Mouse (Mus musculus): ENCODE measurements around the gene Rusc2.

DNA sequence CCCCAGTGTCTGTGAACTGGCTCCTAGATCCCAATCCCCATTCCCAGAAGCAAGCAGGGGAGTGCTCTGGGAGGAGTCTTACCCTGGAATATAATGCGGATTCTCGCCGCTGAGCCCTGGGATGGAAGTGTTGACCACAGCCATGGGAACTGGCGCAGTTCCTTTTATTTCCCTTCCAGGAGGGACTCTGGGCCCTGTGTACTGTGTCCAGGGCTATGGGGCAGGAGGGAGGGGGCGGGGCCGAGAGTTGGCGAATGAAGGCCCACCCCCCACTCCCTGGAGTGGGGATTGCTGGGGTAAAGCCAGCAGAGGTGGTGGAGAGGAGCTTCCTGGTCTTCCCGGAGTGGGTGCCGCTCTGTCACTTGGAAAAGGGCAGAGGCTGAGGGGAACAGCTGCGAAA, 47.2 kb downstream of the Rusc2 start, which contains the start of gene Fam166b:
- TF ChIP-seq E2F4 (IDR thresholded peaks at IDR 0.05; ENCODE audit: borderline replicate concordance, low read depth, low read length) (no peak), JUND (IDR thresholded peaks at IDR 0.05; ENCODE audit: low read depth, low read length) (no peak), POLR2A (IDR thresholded peaks at IDR 0.05; ENCODE audit: control insufficient read depth in 1 of 2, insufficient read depth in 1 of 2, low read depth in 1 of 2, low read length in 2 of 2, poor library complexity in 1 of 2) (no peak), SMC3 (IDR thresholded peaks at IDR 0.05; ENCODE audit: low read depth, low read length) (no peak), CTCF (IDR thresholded peaks at IDR 0.05 in 2 of 3, conservative IDR thresholded peaks at IDR 0.05 in 1 of 3; ENCODE audit: control insufficient read depth in 1 of 3, insufficient read depth in 1 of 3, low read depth in 2 of 3, low read length in 3 of 3, poor library complexity in 1 of 3, severe bottlenecking in 1 of 3) (no peak), HCFC1 (IDR thresholded peaks at IDR 0.05; ENCODE audit: low read depth, low read length) (no peak), ZKSCAN1 (IDR thresholded peaks at IDR 0.05; ENCODE audit: low read depth, low read length) (no peak), USF2 (IDR thresholded peaks at IDR 0.05; ENCODE audit: borderline replicate concordance in 1 of 2, insufficient read depth in 1 of 2, low read depth in 1 of 2, low read length in 2 of 2) (no peak)

All from MEL (cell line).